Mouse (Mus musculus) embryonic fibroblast, embryonic 13.5 days (primary cell): ENCODE results near the gene Hpd.

ENCODE experiments used
- CTCF ChIP-seq: IDR thresholded peaks from 2 replicates; pipeline ENCODE4 v1.5.1; 2011; ENCODE audit warnings: mild to moderate bottlenecking, control low read depth, low read length, moderate library complexity, borderline replicate concordance; ENCODE audit not compliant: insufficient read depth
- POLR2A ChIP-seq: IDR thresholded peaks from 2 replicates; pipeline ENCODE4 v1.6.1; 2011; ENCODE audit warnings: low read depth, mild to moderate bottlenecking, control low read depth, low read length, moderate library complexity

- TF ChIP-seq CTCF (no peak), POLR2A (no peak)
Observed at GRCm38 (mm10) chr5:123226851-123227250, 44.3 kb upstream of the Hpd start.
